Mouse (Mus musculus) thymus, adult 2 months (tissue): ENCODE results near the gene Slc28a1. TPM values are rescaled to one million over a fixed set of nuclear protein-coding genes. Genes with fewer than 3 reads are reported as not detected.

Source experiments
- DNase-seq: peaks from one replicate; pipeline ENCODE4 v3.0.0; 2021
- H3K27ac ChIP-seq: fragments of 200-500 bp; 2 replicates; pipeline ENCODE4 v1.5.1; 2012; ENCODE audit warnings: low read length, control low read depth; ENCODE audit not compliant: control insufficient read depth, insufficient read depth
- H3K27me3 ChIP-seq: fragments of 200-500 bp; 2 replicates; pipeline ENCODE4 v1.6.1; 2012; ENCODE audit warnings: mild to moderate bottlenecking, low read length, moderate library complexity, mixed read lengths; ENCODE audit not compliant: control insufficient read depth, insufficient read depth
- H3K36me3 ChIP-seq: fragments of 200-500 bp; 2 replicates; pipeline ENCODE4 v1.6.1; 2012; ENCODE audit warnings: mild to moderate bottlenecking, low read length, moderate library complexity; ENCODE audit not compliant: control insufficient read depth, insufficient read depth
- H3K4me1 ChIP-seq: fragments of 200-500 bp; replicated peaks from 2 replicates; pipeline ENCODE4 v1.6.1; 2012; ENCODE audit warnings: low read length; ENCODE audit not compliant: control insufficient read depth, insufficient read depth
- H3K4me3 ChIP-seq: fragments of 200-500 bp; 2 replicates; pipeline ENCODE4 v1.5.1; 2012; ENCODE audit warnings: mild to moderate bottlenecking, low read length, control low read depth, moderate library complexity; ENCODE audit not compliant: control insufficient read depth, insufficient read depth
- CTCF ChIP-seq: fragments of 200-500 bp; IDR thresholded peaks from 2 replicates; pipeline ENCODE4 v1.5.1; 2012; ENCODE audit warnings: mild to moderate bottlenecking, control low read depth, low read length, moderate library complexity, borderline replicate concordance; ENCODE audit not compliant: control insufficient read depth, poor library complexity, insufficient read depth; ENCODE audit errors: extremely low read depth
- POLR2A ChIP-seq: fragments of 200-500 bp; IDR thresholded peaks from 2 replicates; pipeline ENCODE4 v1.6.1; 2012; ENCODE audit warnings: mild to moderate bottlenecking, low read length, control low read depth, moderate library complexity; ENCODE audit not compliant: control insufficient read depth, poor library complexity, insufficient read depth; ENCODE audit errors: extremely low read depth
- WGBS: fragments of 180-500 bp; shearing (Covaris S2); methylation state at CpG from one replicate; pipeline ENCODE4 v1.1.7; 2018; 5-methylcytosine and 5-hydroxymethylcytosine counted together
- polyA plus RNA-seq: library from polyadenylated mRNA; depleted of rRNA; stranded (reverse); fragments of >200 nt; gene quantifications from 2 replicates; pipeline ENCODE4 v1.2.3, GENCODE M21; 2012; rRNA removed

The Slc28a1 gene
- 0.15 and 0.24 TPM in 2 replicates for polyA plus RNA-seq

DNA sequence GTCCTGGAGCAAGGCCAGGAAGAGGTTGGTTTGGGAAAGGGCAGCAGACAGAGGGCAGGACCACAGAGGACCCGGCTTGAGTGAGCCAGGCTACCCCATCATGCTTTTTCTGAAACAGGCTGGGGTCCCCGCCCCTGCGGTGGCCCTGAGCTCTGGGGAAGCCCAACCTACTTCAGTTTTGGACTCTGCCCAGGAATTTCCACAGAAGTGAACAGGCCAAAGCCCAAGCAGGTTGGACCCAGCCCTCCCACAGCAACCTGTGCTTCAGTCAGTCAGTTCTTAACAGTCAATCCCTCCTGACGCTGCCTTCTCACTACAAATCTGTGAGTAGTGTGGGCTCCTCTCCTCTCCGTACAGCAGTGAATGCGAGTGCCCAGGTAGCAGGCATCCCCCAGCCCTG lies at the start of gene Slc28a1:
Slc28a1 (plus strand) TSS at position 245 of the 400 bp plus-strand sequence.
- WGBS: 87% methylated on average over 6 of the region's 6 CpGs
- Histone ChIP-seq H3K27ac (no peak within 1 kb of the TSS), H3K27me3 (no peaks in the 10 kb centered on the region), H3K36me3 (no peaks in the 10 kb centered on the region), H3K4me1 (peaks cover 7% of the 10 kb centered on the region; the same call in 1 of the 2 replicates), H3K4me3 (no peak within 1 kb of the TSS)
- no peak for DNase-seq
- TF ChIP-seq CTCF: no peak
- no peak for TF ChIP-seq POLR2A

- Histone ChIP-seq H3K36me3 (no peaks in the 10 kb centered on the region), H3K4me3 (no peak overlapping the region), H3K27me3 (no peaks in the 10 kb centered on the region), H3K27ac (no peak overlapping the region), H3K4me1 (peaks cover 4% of the 10 kb centered on the region; the same call in 1 of the 2 replicates)
- 11% methylated on average over 6 of the region's 6 CpGs for WGBS
- no peak for TF ChIP-seq CTCF
- TF ChIP-seq POLR2A: no peak
- no peak for DNase-seq
These were observed 47.9 kb upstream of the Slc28a1 start for GRCm38 (mm10) chr7:81066714-81067113.

- Histone ChIP-seq H3K27ac (no peak overlapping the region), H3K27me3 (no peaks in the 10 kb centered on the region), H3K36me3 (no peaks in the 10 kb centered on the region), H3K4me3 (no peak overlapping the region), H3K4me1 (peaks cover 20% of the 10 kb centered on the region)
- DNase-seq: no peak
- TF ChIP-seq POLR2A (no peak), CTCF (no peak)
- 87% methylated on average over 5 of the region's 5 CpGs for whole genome bisulfite sequencing
These were observed 42.1 kb upstream of the Slc28a1 start for GRCm38 (mm10) chr7:81072463-81072862.

GRCm38 (mm10) chr7:81073273-81073672 lies 41.3 kb upstream of the Slc28a1 start:
- Histone ChIP-seq H3K27ac (no peak overlapping the region), H3K27me3 (no peaks in the 10 kb centered on the region), H3K36me3 (no peaks in the 10 kb centered on the region), H3K4me3 (no peak overlapping the region), H3K4me1 (peaks cover 20% of the 10 kb centered on the region)
- 97% methylated on average over 5 of the region's 5 CpGs for WGBS
- no peak for DNase-seq
- TF ChIP-seq POLR2A: no peak
- TF ChIP-seq CTCF: peak; percentile 61; the same call in 1 of the 2 replicates

DNA sequence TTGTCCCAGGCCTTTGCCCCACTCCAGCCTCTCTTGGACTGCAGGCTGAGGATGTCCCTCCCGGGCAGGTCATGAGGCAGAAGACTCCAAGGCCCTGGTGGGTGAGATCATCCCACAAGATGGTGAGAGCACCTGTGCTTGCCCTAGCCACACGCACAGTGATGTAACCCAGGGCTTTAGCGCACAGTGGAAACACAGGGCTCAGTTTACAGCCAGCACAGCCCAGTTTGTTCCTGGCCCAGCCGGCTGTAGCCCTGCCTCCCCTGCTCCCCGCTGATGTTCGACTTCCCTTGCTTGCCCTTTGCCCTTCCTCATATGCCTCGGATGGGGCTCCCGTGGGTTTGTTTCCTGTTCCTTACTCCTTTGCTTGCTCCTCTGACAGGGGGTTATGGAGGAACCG lies 40.1 kb upstream of the Slc28a1 start:
- Histone ChIP-seq H3K27me3 (no peaks in the 10 kb centered on the region), H3K4me1 (peaks cover 20% of the 10 kb centered on the region), H3K27ac (peak overlapping the region; percentile 40), H3K4me3 (no peak overlapping the region), H3K36me3 (no peaks in the 10 kb centered on the region)
- WGBS: 10% methylated on average over 9 of the region's 9 CpGs
- peak; percentile 45 for DNase-seq
- TF ChIP-seq CTCF (0 out of 2 replicates have a peak, but pooled peaks have one; percentile 21), POLR2A (no peak)

DNA sequence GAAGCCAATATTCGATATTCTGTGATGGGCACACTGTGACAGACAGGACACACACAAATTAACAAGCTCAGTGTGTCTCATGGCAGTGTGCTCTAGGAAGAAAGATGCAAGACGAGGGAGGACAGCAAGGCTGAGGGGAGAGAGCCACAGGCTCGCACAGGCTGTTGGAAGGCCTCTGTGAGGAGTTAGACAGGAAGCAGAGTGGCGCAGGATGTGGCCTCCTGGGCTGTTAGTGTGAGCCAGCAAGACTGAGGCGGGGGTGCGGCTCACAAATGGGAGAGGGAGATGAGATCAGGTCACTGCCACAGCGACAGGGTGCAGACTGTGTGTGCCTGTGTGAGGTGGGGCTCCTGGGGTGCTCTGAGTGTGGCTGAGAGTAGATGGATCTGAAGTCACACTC lies 39.3 kb upstream of the Slc28a1 start:
- Histone ChIP-seq H3K4me3 (no peak overlapping the region), H3K27ac (peak overlapping the region; percentile 68), H3K4me1 (peaks cover 20% of the 10 kb centered on the region), H3K36me3 (no peaks in the 10 kb centered on the region), H3K27me3 (no peaks in the 10 kb centered on the region)
- DNase-seq: peak; percentile 73
- TF ChIP-seq POLR2A (no peak), CTCF (0 out of 2 replicates have a peak, but pooled peaks have one; percentile 38)
- 4% methylated on average over 7 of the region's 7 CpGs for WGBS

GRCm38 (mm10) chr7:81075732-81076131 lies 38.9 kb upstream of the Slc28a1 start:
- Histone ChIP-seq H3K4me1 (peaks cover 20% of the 10 kb centered on the region), H3K4me3 (no peak overlapping the region), H3K36me3 (no peaks in the 10 kb centered on the region), H3K27ac (peak overlapping the region; percentile 68), H3K27me3 (no peaks in the 10 kb centered on the region)
- TF ChIP-seq POLR2A: no peak
- no peak for TF ChIP-seq CTCF
- no peak for DNase-seq
- WGBS: 72% methylated on average over 5 of the region's 5 CpGs
